Mouse (Mus musculus) hindbrain, postnatal 0 days (tissue): ENCODE data around the gene Ctcf. TPM values are rescaled to one million over a fixed set of nuclear protein-coding genes. Genes with fewer than 3 reads are reported as not detected.

ENCODE experiments used
- ATAC-seq: fragments of 200-750 bp; cut with Nextera tagmentation; 2 replicates; pipeline ENCODE4 v1.8.0; 2017; ENCODE audit warnings: mild to moderate bottlenecking, moderate TSS enrichment, moderate library complexity
- DNase-seq: peaks from one replicate; pipeline ENCODE4 v3.0.0-alpha.2; 2015; ENCODE audit warnings: low spot score
- H3K27ac ChIP-seq: fragments of 300-500 bp; sonication (generic); 2 replicates; pipeline ENCODE4 v1.5.1; 2014; ENCODE audit warnings: mild to moderate bottlenecking
- H3K27me3 ChIP-seq: fragments of 300-500 bp; sonication (generic); 2 replicates; pipeline ENCODE4 v1.6.1; 2014; ENCODE audit warnings: low read length, mixed read lengths; ENCODE audit not compliant: insufficient read depth
- H3K36me3 ChIP-seq: fragments of 300-500 bp; sonication (generic); 2 replicates; pipeline ENCODE4 v1.6.1; 2014; ENCODE audit warnings: low read length, mixed read lengths; ENCODE audit not compliant: insufficient read depth
- H3K4me1 ChIP-seq: fragments of 300-500 bp; sonication (generic); 2 replicates; pipeline ENCODE4 v1.6.1; 2014; ENCODE audit warnings: antibody characterized with exemption, low read length, mixed read lengths; ENCODE audit not compliant: insufficient read depth
- H3K4me2 ChIP-seq: fragments of 300-500 bp; sonication (generic); 2 replicates; pipeline ENCODE4 v1.6.1; 2014; ENCODE audit warnings: low read depth, mild to moderate bottlenecking, low read length, moderate library complexity, mixed read lengths
- H3K4me3 ChIP-seq: fragments of 300-500 bp; sonication (generic); 2 replicates; pipeline ENCODE4 v1.5.1; 2014; ENCODE audit warnings: low read length
- H3K9ac ChIP-seq: fragments of 300-500 bp; sonication (generic); replicated peaks from 2 replicates; pipeline ENCODE4 v1.6.1; 2014; ENCODE audit warnings: mild to moderate bottlenecking, low read length, moderate library complexity, mixed read lengths
- H3K9me3 ChIP-seq: fragments of 300-500 bp; sonication (generic); 2 replicates; pipeline ENCODE4 v1.6.1; 2016; ENCODE audit warnings: low read length, mixed read lengths
- CTCF ChIP-seq: IDR thresholded peaks from 2 replicates; pipeline ENCODE4 v1.5.1; 2016; ENCODE audit warnings: antibody characterized with exemption, control low read depth, low read depth
- WGBS: fragments of 180-500 bp; shearing (Covaris S2); extraction: QIAGEN DNeasy Blood & Tissue Kit; methylation state at CpG from one replicate; pipeline ENCODE4 v1.1.7; 2014; 5-methylcytosine and 5-hydroxymethylcytosine counted together
- polyA plus RNA-seq: library from polyadenylated mRNA; unstranded; fragments of >200 nt; fragmentation: Nextera tagmentation; extraction: Ambion mirVana; gene quantifications from 2 replicates; pipeline ENCODE4 v1.2.1, GENCODE M21; 2015
- total RNA-seq: library from RNA; depleted of rRNA; stranded (reverse); fragments of >200 nt; gene quantifications from 2 replicates; pipeline ENCODE4 v1.2.3, GENCODE M21; 2014; rRNA removed

Gene Ctcf
- total RNA-seq = 27.4 and 35.9 TPM in 2 replicates
- 87.4 and 88.1 TPM in 2 replicates for polyA plus RNA-seq

GRCm38 (mm10) chr8:105636018-105636962 is at the start of gene Ctcf:
TSS of gene Ctcf (plus strand) at chr8:105636568.
- Histone ChIP-seq H3K9ac (peak within 1 kb of the TSS; percentile 88), H3K27ac (peak within 1 kb of the TSS; percentile 100), H3K9me3 (no peaks in the 10 kb centered on the region), H3K4me3 (peak within 1 kb of the TSS; percentile 59), H3K4me2 (peak within 1 kb of the TSS; percentile 83), H3K27me3 (no peaks in the 10 kb centered on the region), H3K36me3 (no peaks in the 10 kb centered on the region), H3K4me1 (peaks cover 9% of the 10 kb centered on the region; the same call in 1 of the 2 replicates)
- ATAC-seq (peak; percentile 93), DNase-seq (peak; percentile 96)
- peak; percentile 16; the same call in 1 of the 2 replicates for TF ChIP-seq CTCF
- WGBS = under 1% methylated on average over 94 of the region's 126 CpGs

DNA sequence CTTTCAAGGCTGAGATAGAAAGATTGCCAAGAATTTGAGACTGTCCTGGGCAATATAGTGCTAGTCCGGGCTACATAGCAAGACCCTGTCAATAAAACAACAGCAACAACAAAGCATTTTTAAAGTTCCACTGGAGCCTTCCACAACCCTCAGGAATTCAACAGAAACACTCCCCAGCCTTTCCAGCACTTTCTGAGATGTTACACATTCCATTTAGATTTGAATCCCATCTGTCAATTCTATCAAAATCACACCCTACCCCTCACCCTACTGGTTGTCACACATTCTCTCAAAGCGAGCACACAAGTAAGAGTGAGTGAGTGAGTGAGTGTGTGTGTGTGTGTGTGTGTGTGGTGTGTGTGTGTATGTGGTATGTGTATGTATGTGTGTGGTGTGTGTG is 43.9 kb upstream of the Ctcf start:
- no peak for ATAC-seq
- 86% methylated on average over 2 of the region's 2 CpGs for WGBS

DNA sequence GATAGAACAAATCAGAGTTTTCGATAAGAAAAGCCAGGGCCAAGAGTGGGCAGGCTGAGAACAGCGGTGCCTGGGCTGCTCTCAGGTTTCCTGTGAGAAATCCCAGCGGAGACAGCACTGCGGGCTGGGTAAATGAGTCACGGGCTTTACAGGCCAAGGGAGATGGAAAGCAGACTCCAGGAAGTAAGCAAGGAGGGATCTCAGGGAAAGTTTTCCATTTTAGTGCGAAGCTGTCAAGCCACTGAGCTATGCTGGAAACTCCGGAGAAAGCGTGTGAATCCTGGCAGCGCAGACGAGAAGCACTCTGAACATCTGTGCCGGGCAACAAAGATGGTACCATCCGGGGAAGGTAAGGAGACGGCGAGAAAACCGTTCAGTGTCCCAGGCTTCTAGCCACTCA is 42.5 kb upstream of the Ctcf start:
- H3K27me3 ChIP-seq = no peaks in the 10 kb centered on the region
- H3K27ac ChIP-seq = no peak overlapping the region
- H3K4me2 ChIP-seq = 0 out of 2 replicates have a peak overlapping the region, but pooled peaks have one; percentile 8
- DNase-seq = no peak
- no peak for TF ChIP-seq CTCF
- no peak overlapping the region for H3K4me3 ChIP-seq
- H3K4me1 ChIP-seq = no peaks in the 10 kb centered on the region
- H3K9ac ChIP-seq = no peak overlapping the region
- H3K9me3 ChIP-seq = no peaks in the 10 kb centered on the region
- H3K36me3 ChIP-seq = no peaks in the 10 kb centered on the region
- WGBS = 17% methylated on average over 15 of the region's 15 CpGs
- no peak for ATAC-seq

More for the DNA sequence above, 43.9 kb upstream of the Ctcf start:
- no peaks in the 10 kb centered on the region for H3K36me3 ChIP-seq
- H3K9me3 ChIP-seq = no peaks in the 10 kb centered on the region
- no peaks in the 10 kb centered on the region for H3K4me1 ChIP-seq
- no peak for DNase-seq
- no peak overlapping the region for H3K9ac ChIP-seq
- no peaks in the 10 kb centered on the region for H3K27me3 ChIP-seq
- TF ChIP-seq CTCF = no peak
- no peak overlapping the region for H3K27ac ChIP-seq
- no peak overlapping the region for H3K4me3 ChIP-seq
- no peak overlapping the region for H3K4me2 ChIP-seq

GRCm38 (mm10) chr8:105594451-105595242 is 41.7 kb upstream of the Ctcf start:
- no peak for TF ChIP-seq CTCF
- WGBS = 84% methylated on average over 18 of the region's 18 CpGs
- no peaks in the 10 kb centered on the region for H3K4me1 ChIP-seq
- no peak for ATAC-seq
- no peak overlapping the region for H3K9ac ChIP-seq
- no peaks in the 10 kb centered on the region for H3K36me3 ChIP-seq
- H3K4me2 ChIP-seq = 0 out of 2 replicates have a peak overlapping the region, but pooled peaks have one; percentile 8
- H3K27me3 ChIP-seq = no peaks in the 10 kb centered on the region
- H3K27ac ChIP-seq = no peak overlapping the region
- H3K9me3 ChIP-seq = no peaks in the 10 kb centered on the region
- no peak overlapping the region for H3K4me3 ChIP-seq
- DNase-seq = no peak

DNA sequence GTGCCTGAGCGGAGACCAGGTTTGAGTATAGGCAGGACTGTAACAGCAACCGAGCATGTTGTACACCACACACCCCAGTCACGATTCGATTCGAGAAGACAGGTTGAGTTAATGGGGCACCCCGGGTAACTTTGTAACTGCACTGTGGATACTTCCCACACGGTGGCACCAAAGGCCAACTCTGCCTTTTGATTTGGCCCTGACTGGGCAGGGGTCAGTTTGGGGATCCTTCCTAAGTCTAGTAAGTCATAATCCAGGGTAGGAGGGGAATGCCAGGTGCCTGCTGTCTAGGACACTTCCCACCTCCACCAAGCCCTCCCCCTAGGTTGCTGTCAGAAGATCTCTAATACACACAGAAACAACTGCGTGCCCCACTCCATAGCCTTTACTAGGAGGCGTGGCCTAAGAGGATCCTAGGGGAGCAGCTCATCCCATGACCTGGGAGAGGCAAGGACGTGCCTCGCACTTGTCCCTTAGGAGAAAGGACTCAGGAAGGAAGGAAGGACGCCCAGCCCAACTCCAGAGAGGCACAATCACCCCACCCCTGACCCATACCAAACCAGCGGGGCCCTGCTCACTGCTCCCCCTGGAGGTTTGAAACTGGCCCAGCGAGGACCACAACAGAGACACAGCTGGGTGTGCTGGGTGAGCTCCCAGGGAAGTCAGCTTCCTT is 39.9 kb upstream of the Ctcf start:
- ATAC-seq = peak; percentile 71; the same call in 1 of the 2 replicates
- peak overlapping the region; percentile 38 for H3K4me2 ChIP-seq
- no peaks in the 10 kb centered on the region for H3K4me1 ChIP-seq
- peak; percentile 45 for DNase-seq
- H3K9ac ChIP-seq = no peak overlapping the region
- H3K9me3 ChIP-seq = no peaks in the 10 kb centered on the region
- 5% methylated on average over 14 of the region's 14 CpGs for WGBS
- no peaks in the 10 kb centered on the region for H3K27me3 ChIP-seq
- no peak overlapping the region for H3K4me3 ChIP-seq
- no peak overlapping the region for H3K27ac ChIP-seq
- no peaks in the 10 kb centered on the region for H3K36me3 ChIP-seq
- TF ChIP-seq CTCF = peak; percentile 77

DNA sequence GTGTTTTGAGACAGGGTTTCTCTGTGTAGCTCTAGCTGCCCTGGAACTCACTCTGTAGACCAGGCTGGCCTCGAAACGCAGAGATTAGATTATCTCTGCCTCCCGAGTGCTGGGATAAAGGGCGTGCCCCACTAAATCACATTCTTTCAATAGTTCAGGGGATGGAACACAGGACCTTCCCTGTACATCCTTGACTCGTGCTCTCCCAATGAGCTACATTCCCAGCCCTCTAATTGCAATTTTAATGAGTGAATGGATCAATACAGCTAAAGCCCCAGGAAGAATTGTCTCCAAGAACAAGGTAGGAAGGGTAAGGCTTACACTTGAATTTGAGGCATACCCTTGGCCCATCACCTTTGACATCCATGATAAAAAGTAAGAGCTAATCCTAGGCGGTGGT is 37.6 kb upstream of the Ctcf start:
- Histone ChIP-seq H3K36me3 (no peaks in the 10 kb centered on the region), H3K9me3 (no peaks in the 10 kb centered on the region), H3K4me3 (no peak overlapping the region), H3K9ac (no peak overlapping the region), H3K4me2 (no peak overlapping the region), H3K27ac (no peak overlapping the region), H3K27me3 (no peaks in the 10 kb centered on the region), H3K4me1 (no peaks in the 10 kb centered on the region)
- DNase-seq (no peak), ATAC-seq (no peak)
- no peak for TF ChIP-seq CTCF
- 83% methylated on average over 6 of the region's 6 CpGs for WGBS
